Mouse (Mus musculus): ENCODE data around the gene Dnmt1. TPM values are rescaled to one million over a fixed set of nuclear protein-coding genes. Genes with fewer than 3 reads are reported as not detected.

Dnmt1 gene
- total and polyA plus RNA-seq, 2 experiments from 2014 or later: 36.2 to 86.5 TPM

- peak; percentile 96 for TF ChIP-seq CTCF (IDR thresholded peaks at IDR 0.05; ENCODE audit: low read depth)
- Histone ChIP-seq H3K9me3 (ENCODE audit: low read length) (no peaks in the 10 kb centered on the region), H3K36me3 (ENCODE audit: insufficient read depth, low read length) (peaks cover 24% of the 10 kb centered on the region), H3K27me3 (ENCODE audit: insufficient read depth, low read length) (no peaks in the 10 kb centered on the region), H3K4me2 (ENCODE audit: low read depth, low read length) (peak within 1 kb of the TSS; percentile 99), H3K9ac (replicated peaks; ENCODE audit: low read length) (peak within 1 kb of the TSS; percentile 85), H3K27ac (peak within 1 kb of the TSS; percentile 78; the same call in 1 of the 2 replicates), H3K4me1 (ENCODE audit: insufficient read depth, low read length) (peaks cover 6% of the 10 kb centered on the region; the same call in 1 of the 2 replicates), H3K4me3 (ENCODE audit: low read length) (peak within 1 kb of the TSS; percentile 91)
- WGBS: 7% methylated on average over 34 of the region's 34 CpGs
- DNase-seq (ENCODE audit: low spot score) (peak; percentile 92), ATAC-seq (peak; percentile 88)
These were observed 61.1 kb downstream of the Dnmt1 start, which contains the start of gene Eif3g for GRCm38 (mm10) chr9:20898511-20899073. Gene Eif3g (minus strand): TSS chr9:20898623.

DNA sequence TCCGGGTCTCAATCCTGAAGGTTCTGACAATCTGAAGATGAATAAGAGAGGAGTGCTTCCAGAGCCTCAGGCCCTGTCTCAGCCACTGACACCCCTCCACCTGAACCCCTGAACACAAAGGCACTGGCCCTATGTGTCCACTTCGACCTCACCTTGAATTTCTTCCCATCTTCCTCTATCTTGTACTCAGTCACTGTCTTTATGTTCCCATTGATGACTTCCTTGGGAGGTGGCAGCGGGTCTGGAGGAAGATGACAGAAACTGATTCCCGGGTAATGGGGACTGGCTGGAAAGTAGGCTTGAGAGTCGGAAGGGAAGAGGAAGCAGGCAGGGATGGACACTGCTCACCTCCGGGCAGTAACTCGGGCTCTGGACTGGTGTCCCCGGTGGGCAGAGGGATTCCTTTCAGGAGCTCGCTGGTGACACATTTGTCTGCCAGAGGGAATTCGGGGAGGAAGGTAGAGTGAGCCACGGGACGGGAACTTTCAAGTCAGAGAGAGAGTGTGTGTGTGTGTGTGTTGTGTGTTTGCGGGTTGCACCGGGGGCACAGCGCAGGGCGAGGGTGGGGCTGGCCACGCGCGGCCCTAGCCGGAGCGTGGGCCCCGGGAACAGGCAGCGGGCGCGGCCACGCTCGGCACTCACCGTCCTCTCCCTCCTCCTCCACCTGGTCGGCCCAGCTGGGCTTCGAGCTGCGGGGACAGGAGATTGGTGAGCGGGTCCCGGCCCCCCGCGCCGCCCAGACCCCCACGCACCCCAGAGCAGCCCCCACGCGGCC, 61.8 kb downstream of the Dnmt1 start:
- TF ChIP-seq CTCF (IDR thresholded peaks at IDR 0.05; ENCODE audit: low read depth): no peak
- peak; percentile 69 for ATAC-seq
- 6% methylated on average over 26 of the region's 39 CpGs for WGBS

GRCm38 (mm10) chr9:20895382-20895781, 64.3 kb downstream of the Dnmt1 start:
- Histone ChIP-seq H3K4me2 (ENCODE audit: low read depth, low read length) (no peak overlapping the region), H3K4me3 (ENCODE audit: low read length) (no peak overlapping the region), H3K4me1 (ENCODE audit: insufficient read depth, low read length) (peaks cover 6% of the 10 kb centered on the region; the same call in 1 of the 2 replicates), H3K27me3 (ENCODE audit: insufficient read depth, low read length) (no peaks in the 10 kb centered on the region), H3K36me3 (ENCODE audit: insufficient read depth, low read length) (peaks cover 51% of the 10 kb centered on the region), H3K27ac (no peak overlapping the region), H3K9me3 (ENCODE audit: low read length) (no peaks in the 10 kb centered on the region), H3K9ac (replicated peaks; ENCODE audit: low read length) (no peak overlapping the region)
- TF ChIP-seq CTCF (IDR thresholded peaks at IDR 0.05; ENCODE audit: low read depth): no peak
- 94% methylated on average over 9 of the region's 9 CpGs for WGBS
- no peak for DNase-seq (ENCODE audit: low spot score)
- ATAC-seq: no peak

More for the DNA sequence above, 61.8 kb downstream of the Dnmt1 start:
- DNase-seq (ENCODE audit: low spot score): no peak
- H3K9ac ChIP-seq (replicated peaks; ENCODE audit: low read length): peak overlapping the region; percentile 85
- peaks cover 31% of the 10 kb centered on the region for H3K36me3 ChIP-seq (ENCODE audit: insufficient read depth, low read length)
- peaks cover 6% of the 10 kb centered on the region; the same call in 1 of the 2 replicates for H3K4me1 ChIP-seq (ENCODE audit: insufficient read depth, low read length)
- H3K27me3 ChIP-seq (ENCODE audit: insufficient read depth, low read length): no peaks in the 10 kb centered on the region
- peak overlapping the region; percentile 99 for H3K4me2 ChIP-seq (ENCODE audit: low read depth, low read length)
- peak overlapping the region; percentile 91 for H3K4me3 ChIP-seq (ENCODE audit: low read length)
- peak overlapping the region; percentile 78; the same call in 1 of the 2 replicates for H3K27ac ChIP-seq
- no peaks in the 10 kb centered on the region for H3K9me3 ChIP-seq (ENCODE audit: low read length)

GRCm38 (mm10) chr9:20894629-20895028, 65.1 kb downstream of the Dnmt1 start:
- ATAC-seq: no peak
- no peak overlapping the region for H3K4me2 ChIP-seq (ENCODE audit: low read depth, low read length)
- 89% methylated on average over 15 of the region's 15 CpGs for WGBS
- no peak for DNase-seq (ENCODE audit: low spot score)
- H3K4me1 ChIP-seq (ENCODE audit: insufficient read depth, low read length): peaks cover 6% of the 10 kb centered on the region; the same call in 1 of the 2 replicates
- H3K27ac ChIP-seq: no peak overlapping the region
- no peak for TF ChIP-seq CTCF (IDR thresholded peaks at IDR 0.05; ENCODE audit: low read depth)
- H3K9ac ChIP-seq (replicated peaks; ENCODE audit: low read length): no peak overlapping the region
- peaks cover 59% of the 10 kb centered on the region for H3K36me3 ChIP-seq (ENCODE audit: insufficient read depth, low read length)
- no peaks in the 10 kb centered on the region for H3K27me3 ChIP-seq (ENCODE audit: insufficient read depth, low read length)
- no peaks in the 10 kb centered on the region for H3K9me3 ChIP-seq (ENCODE audit: low read length)
- no peak overlapping the region for H3K4me3 ChIP-seq (ENCODE audit: low read length)

DNA sequence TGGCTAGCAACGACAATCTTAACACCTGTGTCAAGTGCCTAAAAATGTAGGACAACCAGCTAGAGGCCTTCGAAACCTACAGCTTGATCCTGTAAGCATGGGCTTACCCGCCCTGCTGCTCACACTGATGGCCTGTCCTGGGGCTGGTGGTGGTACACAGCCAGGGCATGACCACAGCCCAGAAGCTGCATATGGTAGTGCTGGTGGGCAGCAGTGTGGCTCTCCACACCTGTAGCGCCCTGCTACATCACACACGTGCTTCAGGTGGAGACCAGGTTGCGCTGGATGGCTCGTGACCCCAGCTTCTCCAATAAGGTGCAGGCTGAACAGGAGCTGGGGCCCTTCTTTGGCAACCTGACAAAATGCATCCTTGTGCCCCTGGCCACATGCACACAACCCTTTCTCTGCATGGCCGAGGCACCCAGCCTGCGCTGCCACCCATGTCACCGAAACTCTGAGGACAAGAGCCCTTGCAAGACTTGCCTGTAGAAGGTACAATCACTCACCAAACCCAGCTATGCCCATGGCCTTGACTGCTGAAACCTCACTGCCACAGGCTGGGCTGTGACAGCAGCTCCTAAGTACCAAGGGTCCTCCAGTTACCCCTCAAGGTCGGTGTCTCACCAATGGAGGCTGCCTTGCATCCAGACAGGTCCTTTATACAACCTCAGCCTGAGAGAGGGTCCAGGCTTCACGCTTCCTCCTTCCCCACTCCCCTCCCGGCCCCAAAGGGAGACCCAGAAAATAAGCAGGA, 65.9 kb downstream of the Dnmt1 start:
- Histone ChIP-seq H3K27me3 (ENCODE audit: insufficient read depth, low read length) (no peaks in the 10 kb centered on the region), H3K27ac (no peak overlapping the region), H3K4me2 (ENCODE audit: low read depth, low read length) (no peak overlapping the region), H3K9ac (replicated peaks; ENCODE audit: low read length) (no peak overlapping the region), H3K4me3 (ENCODE audit: low read length) (no peak overlapping the region), H3K4me1 (ENCODE audit: insufficient read depth, low read length) (peaks cover 6% of the 10 kb centered on the region; the same call in 1 of the 2 replicates), H3K36me3 (ENCODE audit: insufficient read depth, low read length) (peaks cover 63% of the 10 kb centered on the region), H3K9me3 (ENCODE audit: low read length) (no peaks in the 10 kb centered on the region)
- ATAC-seq (no peak), DNase-seq (ENCODE audit: low spot score) (no peak)
- TF ChIP-seq CTCF (IDR thresholded peaks at IDR 0.05; ENCODE audit: low read depth): no peak
- WGBS: 89% methylated on average over 13 of the region's 13 CpGs

DNA sequence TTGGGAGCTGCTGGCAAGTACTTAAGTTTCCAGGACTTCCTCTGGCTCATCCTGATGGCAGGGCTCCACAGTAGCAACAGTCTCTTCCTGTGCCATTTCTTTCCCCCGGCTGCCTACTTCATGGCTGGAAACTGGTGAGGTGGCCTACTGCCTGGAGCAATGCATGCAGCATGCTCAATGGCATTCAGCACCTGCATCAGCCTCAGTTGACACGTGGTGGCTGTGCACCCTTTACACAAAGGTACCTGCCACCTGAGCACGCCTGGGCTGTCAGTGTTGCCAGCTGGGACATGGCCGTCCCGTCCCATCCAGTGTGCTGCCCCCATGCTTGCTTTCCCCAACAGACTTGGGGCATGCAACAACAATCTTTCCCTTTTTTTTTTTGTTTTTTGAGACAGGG, 66.6 kb downstream of the Dnmt1 start:
- no peak for DNase-seq (ENCODE audit: low spot score)
- no peaks in the 10 kb centered on the region for H3K9me3 ChIP-seq (ENCODE audit: low read length)
- no peak for ATAC-seq
- H3K36me3 ChIP-seq (ENCODE audit: insufficient read depth, low read length): peaks cover 63% of the 10 kb centered on the region
- TF ChIP-seq CTCF (IDR thresholded peaks at IDR 0.05; ENCODE audit: low read depth): no peak
- peaks cover 6% of the 10 kb centered on the region; the same call in 1 of the 2 replicates for H3K4me1 ChIP-seq (ENCODE audit: insufficient read depth, low read length)
- 61% methylated on average over 5 of the region's 5 CpGs for WGBS
- no peak overlapping the region for H3K27ac ChIP-seq
- no peaks in the 10 kb centered on the region for H3K27me3 ChIP-seq (ENCODE audit: insufficient read depth, low read length)
- H3K4me3 ChIP-seq (ENCODE audit: low read length): no peak overlapping the region
- H3K4me2 ChIP-seq (ENCODE audit: low read depth, low read length): no peak overlapping the region
- no peak overlapping the region for H3K9ac ChIP-seq (replicated peaks; ENCODE audit: low read length)

All from hindbrain, postnatal 0 days (tissue).